ENCODE assay signal across 8 mouse cellular contexts in genomic region chr1:184999071-184999750, GRCm38 (mm10). TPM values are rescaled to one million over a fixed set of nuclear protein-coding genes. Genes with fewer than 3 reads are reported as not detected.
DNase-seq lines count a peak whose midpoint lies in the region; ATAC-seq lines count a peak whose summit lies in the region.

TSS of gene Mark1 (minus strand) at chr1:184999570.

- no peak within 1 kb of the TSS; the same call in 1 of the 2 replicates for H3K27ac ChIP-seq in heart, embryonic 12.5 days (ENCODE audit: poor library complexity, severe bottlenecking)
- H3K27ac ChIP-seq in midbrain, embryonic 12.5 days (replicated peaks): peak within 1 kb of the TSS; percentile 86

- no peaks in the 10 kb centered on the region for H3K9me3 ChIP-seq in heart, embryonic 12.5 days (replicated peaks)
- no peaks in the 10 kb centered on the region for H3K9me3 ChIP-seq in midbrain, embryonic 12.5 days

- intact Hi-C loops in gastrocnemius, postnatal 14 days (cut with DNase I; ENCODE audit: low total_unique reads): no loop called here

- peaks cover 27% of the 10 kb centered on the region for H3K4me1 ChIP-seq in heart, embryonic 12.5 days (replicated peaks)
- peaks cover 34% of the 10 kb centered on the region for H3K4me1 ChIP-seq in midbrain, embryonic 12.5 days

- H3K4me2 ChIP-seq in heart, embryonic 12.5 days: peak within 1 kb of the TSS; percentile 81
- H3K4me2 ChIP-seq in midbrain, embryonic 12.5 days (replicated peaks): peak within 1 kb of the TSS; percentile 79

- peak; percentile 9 for DNase-seq in gastrocnemius, postnatal 14 days
- DNase-seq in gastrocnemius, adult 18-20 months (ENCODE audit: low spot score): no peak
- peak; percentile 45 for DNase-seq in Muller cell, postnatal 12 days (ENCODE audit: inconsistent ontology term)
- peak; percentile 24 to 51 for DNase-seq in cerebellum, postnatal 4 days (ENCODE audit: low spot score in 2 of 2)
- DNase-seq in layer of hippocampus, postnatal 25 days (ENCODE audit: extremely low spot score in 1 of 2, low spot score in 1 of 2): peak; percentile 18 to 48
- DNase-seq in testis, postnatal 10 days (ENCODE audit: low spot score): peak; percentile 52

- 10% methylated on average over 69 of the region's 88 CpGs for WGBS in heart, embryonic 12.5 days
- 2% methylated on average over 48 of the region's 88 CpGs for WGBS in midbrain, embryonic 12.5 days

- peak within 1 kb of the TSS; percentile 93 for H3K4me3 ChIP-seq in heart, embryonic 12.5 days
- peak within 1 kb of the TSS; percentile 92 for H3K4me3 ChIP-seq in midbrain, embryonic 12.5 days

- H3K36me3 ChIP-seq in heart, embryonic 12.5 days: no peaks in the 10 kb centered on the region
- H3K36me3 ChIP-seq in midbrain, embryonic 12.5 days: no peaks in the 10 kb centered on the region

- H3K27me3 ChIP-seq in heart, embryonic 12.5 days (replicated peaks): no peaks in the 10 kb centered on the region; the same call in 1 of the 2 replicates
- H3K27me3 ChIP-seq in midbrain, embryonic 12.5 days: peaks cover 5% of the 10 kb centered on the region; the same call in 1 of the 2 replicates

- peak; percentile 76 for ATAC-seq in heart, embryonic 12.5 days (ENCODE audit: insufficient number of reproducible peaks, low FRiP score)
- ATAC-seq in midbrain, embryonic 12.5 days (ENCODE audit: low FRiP score, low read depth): peak; percentile 68

- peak within 1 kb of the TSS; percentile 87 for H3K9ac ChIP-seq in heart, embryonic 12.5 days
- H3K9ac ChIP-seq in midbrain, embryonic 12.5 days (replicated peaks): peak within 1 kb of the TSS; percentile 97

RNA-seq across cellular contexts. Expression of gene Mark1, which starts in this region (rescaled TPM):
- total RNA-seq in gastrocnemius, postnatal 14 days (2021): 1 to 10 TPM; 3.4 to 4.4 TPM
- 1 to 10 TPM; 1.0 to 2.2 TPM for total RNA-seq in gastrocnemius, adult 18-20 months (2021)
- 2.1 and 2.2 TPM in 2 replicates for polyA plus RNA-seq in heart, embryonic 12.5 days (2016; fragmentation: Nextera tagmentation; extraction: Ambion mirVana)
- total RNA-seq in layer of hippocampus, postnatal 25 days (2021): 10 to 100 TPM; 51.9 to 53.7 TPM
- polyA plus RNA-seq in midbrain, embryonic 12.5 days (2016; fragmentation: Nextera tagmentation; extraction: Ambion mirVana): 7.4 and 7.9 TPM in 2 replicates

Comparison
In these comparisons a context has a peak if more than half of its experiments do, and no peak if none do; other contexts are left out.
1. RNA of gene Mark1 (total RNA-seq): 51.9 to 53.7 TPM in layer of hippocampus, postnatal 25 days; 3.4 to 4.4 TPM in gastrocnemius, postnatal 14 days and 1.0 to 2.2 TPM in gastrocnemius, adult 18-20 months; every median in the first group is over 4 times any median in the second.